In genomic region chr12:69240876-69241275, GRCm38 (mm10) we compare ENCODE assay signal across 8 mouse cellular contexts. TPM values are rescaled to one million over a fixed set of nuclear protein-coding genes. Genes with fewer than 3 reads are reported as not detected.
DNase-seq lines count a peak whose midpoint lies in the region; ATAC-seq and TF ChIP-seq lines count a peak whose summit lies in the region.

Gene Klhdc1, plus strand, starts transcription at chr12:69241176.

- 68% methylated on average over 6 of the region's 6 CpGs for WGBS in kidney, embryonic 15.5 days
- WGBS in bone marrow, adult 2 months = 50% methylated on average over 6 of the region's 6 CpGs
- WGBS in heart, embryonic 13.5 days = 71% methylated on average over 6 of the region's 6 CpGs
- 48% methylated on average over 6 of the region's 6 CpGs for WGBS in neural tube, embryonic 15.5 days

- peak within 1 kb of the TSS; percentile 82 for H3K4me3 ChIP-seq in kidney, embryonic 15.5 days (replicated peaks)
- H3K4me3 ChIP-seq in bone marrow, adult 2 months (replicated peaks; ENCODE audit: control insufficient read depth, low read depth, low read length) = peak within 1 kb of the TSS; percentile 79
- peak within 1 kb of the TSS; percentile 80 for H3K4me3 ChIP-seq in heart, embryonic 13.5 days
- H3K4me3 ChIP-seq in neural tube, embryonic 15.5 days (replicated peaks) = peak within 1 kb of the TSS; percentile 59

- TF ChIP-seq POLR2A in bone marrow, adult 2 months (IDR thresholded peaks at IDR 0.05; ENCODE audit: borderline replicate concordance, control insufficient read depth, low read depth, low read length) = no peak

- H3K9ac ChIP-seq in kidney, embryonic 15.5 days = peak within 1 kb of the TSS; percentile 86
- peak within 1 kb of the TSS; percentile 91 for H3K9ac ChIP-seq in heart, embryonic 13.5 days
- H3K9ac ChIP-seq in neural tube, embryonic 15.5 days (replicated peaks) = peak within 1 kb of the TSS; percentile 80

- H3K4me2 ChIP-seq in kidney, embryonic 15.5 days = peak within 1 kb of the TSS; percentile 84
- H3K4me2 ChIP-seq in heart, embryonic 13.5 days = peak within 1 kb of the TSS; percentile 77
- peak within 1 kb of the TSS; percentile 62 for H3K4me2 ChIP-seq in neural tube, embryonic 15.5 days

- no peak for TF ChIP-seq CTCF in bone marrow, adult 2 months (IDR thresholded peaks at IDR 0.05; ENCODE audit: control insufficient read depth, insufficient read depth, low read length)

- H3K27ac ChIP-seq in kidney, embryonic 15.5 days = peak within 1 kb of the TSS; percentile 88
- peak within 1 kb of the TSS; percentile 75; the same call in 1 of the 2 replicates for H3K27ac ChIP-seq in bone marrow, adult 2 months (ENCODE audit: control insufficient read depth, insufficient read depth, low read depth, low read length, poor library complexity)
- peak within 1 kb of the TSS; percentile 84 for H3K27ac ChIP-seq in heart, embryonic 13.5 days (replicated peaks)
- H3K27ac ChIP-seq in neural tube, embryonic 15.5 days (replicated peaks) = peak within 1 kb of the TSS; percentile 86

- peaks cover 9% of the 10 kb centered on the region for H3K4me1 ChIP-seq in kidney, embryonic 15.5 days
- H3K4me1 ChIP-seq in bone marrow, adult 2 months (ENCODE audit: control insufficient read depth, insufficient read depth, low read length) = no peaks in the 10 kb centered on the region; the same call in 1 of the 2 replicates
- peaks cover 15% of the 10 kb centered on the region for H3K4me1 ChIP-seq in heart, embryonic 13.5 days
- peaks cover 9% of the 10 kb centered on the region for H3K4me1 ChIP-seq in neural tube, embryonic 15.5 days

- intact Hi-C loops in left cerebral cortex, postnatal 14 days (cut with DNase I) = loop anchor here (5.0 kb wide), 1 partner anchor 56 kb away; the partner anchor contains the start of gene Klhdc2

- no peaks in the 10 kb centered on the region for H3K9me3 ChIP-seq in kidney, embryonic 15.5 days (replicated peaks)
- no peaks in the 10 kb centered on the region for H3K9me3 ChIP-seq in heart, embryonic 13.5 days
- no peaks in the 10 kb centered on the region for H3K9me3 ChIP-seq in neural tube, embryonic 15.5 days (replicated peaks)

- no peaks in the 10 kb centered on the region for H3K27me3 ChIP-seq in kidney, embryonic 15.5 days
- no peaks in the 10 kb centered on the region for H3K27me3 ChIP-seq in heart, embryonic 13.5 days (replicated peaks)
- no peaks in the 10 kb centered on the region for H3K27me3 ChIP-seq in neural tube, embryonic 15.5 days (replicated peaks)

- H3K36me3 ChIP-seq in kidney, embryonic 15.5 days = no peaks in the 10 kb centered on the region
- H3K36me3 ChIP-seq in heart, embryonic 13.5 days = no peaks in the 10 kb centered on the region
- no peaks in the 10 kb centered on the region for H3K36me3 ChIP-seq in neural tube, embryonic 15.5 days

- ATAC-seq in kidney, embryonic 15.5 days (replicated peaks; ENCODE audit: low FRiP score) = no peak
- ATAC-seq in heart, embryonic 13.5 days (ENCODE audit: extremely low read depth, insufficient number of reproducible peaks, low FRiP score, low TSS enrichment) = no peak
- no peak for ATAC-seq in neural tube, embryonic 15.5 days (ENCODE audit: low FRiP score)

- DNase-seq in kidney, postnatal 14 days = no peak
- DNase-seq in left cerebral cortex, postnatal 14 days (ENCODE audit: low spot score in 2 of 2) = peak in 1 of 2 experiments; percentile 13
- no peak for DNase-seq in thymus, postnatal 14 days
- DNase-seq in adrenal gland, adult 8-10 months = no peak

RNA-seq across cellular contexts. Expression of gene Klhdc1, which starts in this region (rescaled TPM):
- 4.8 and 7.5 TPM in 2 replicates for polyA plus RNA-seq in kidney, embryonic 15.5 days (2015; fragmentation: Nextera tagmentation; extraction: Ambion mirVana)
- 1.9 TPM in 1 of 2 replicates, not detected in the other for polyA plus RNA-seq in bone marrow, adult 2 months (2011; ENCODE audit: insufficient read depth, insufficient read length, low replicate concordance, missing spikeins)
- polyA plus RNA-seq in heart, embryonic 13.5 days (2015; fragmentation: Nextera tagmentation; extraction: Ambion mirVana) = 8.6 and 9.8 TPM in 2 replicates
- total RNA-seq in left cerebral cortex, postnatal 14 days (2021) = 10 to 100 TPM; 17.4 to 21.1 TPM
- 14.9 and 17.7 TPM in 2 replicates for polyA plus RNA-seq in neural tube, embryonic 15.5 days (2015; fragmentation: Nextera tagmentation; extraction: Ambion mirVana)
- total RNA-seq in adrenal gland, adult 8-10 months (2022) = 10 to 100 TPM in 1 of 4 experiments, 1 to 10 TPM in 3; 5.8 to 10.7 (median 8.9) TPM
